Mouse (Mus musculus) frontal cortex, postnatal 14 days (tissue): ENCODE measurements around the gene Lin7a.
A peak's percentile ranks its signal among the peaks of the same experiment; 100 is the strongest.

Source experiments
- DNase-seq, 2 experiments: peaks; one replicate each; pipeline ENCODE4 v3.0.0; 2022; ENCODE audit warnings: low spot score in 2 of 2

Gene Lin7a

GRCm38 (mm10) chr10:107323865-107324264 lies 52.4 kb downstream of the Lin7a start:
- no peak for DNase-seq

DNA sequence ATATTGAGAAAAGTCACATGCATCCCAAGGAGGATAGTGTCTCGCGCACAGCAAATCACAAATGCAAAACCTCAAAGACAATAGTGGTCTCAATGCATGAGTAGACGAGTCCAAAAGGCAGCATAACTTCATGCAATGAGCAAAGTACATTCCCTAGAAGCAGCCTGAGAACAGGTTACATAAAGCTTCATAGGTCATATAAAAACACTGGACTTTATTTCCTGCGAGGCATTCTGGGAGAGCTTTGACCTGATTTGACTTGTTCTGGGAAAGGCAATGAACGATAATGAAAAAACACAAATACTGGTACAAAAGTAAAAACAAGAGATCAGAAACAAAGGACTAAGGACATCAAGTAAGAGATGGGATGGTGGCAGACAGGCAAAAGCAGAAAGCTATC lies 54.1 kb downstream of the Lin7a start:
- no peak for DNase-seq

DNA sequence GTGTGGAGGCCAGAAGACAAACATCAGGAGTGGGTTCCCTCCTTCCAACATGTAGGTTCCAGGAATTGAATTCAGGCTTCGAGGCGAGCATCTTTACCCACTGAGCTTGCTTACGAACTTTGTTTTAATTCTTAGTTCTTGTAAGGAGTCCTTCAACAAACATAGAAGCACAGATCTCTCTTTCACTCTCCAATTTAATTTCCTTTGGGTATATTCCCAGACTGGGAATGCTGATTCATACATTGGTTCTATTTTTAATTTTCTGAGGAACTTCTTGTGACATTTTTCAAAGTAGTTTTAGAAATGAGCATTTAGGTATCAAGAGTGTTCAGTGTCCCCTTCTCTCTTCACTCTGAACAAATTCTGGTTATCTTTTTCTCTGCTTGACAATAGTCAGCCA lies 68.0 kb downstream of the Lin7a start:
- DNase-seq: no peak

DNA sequence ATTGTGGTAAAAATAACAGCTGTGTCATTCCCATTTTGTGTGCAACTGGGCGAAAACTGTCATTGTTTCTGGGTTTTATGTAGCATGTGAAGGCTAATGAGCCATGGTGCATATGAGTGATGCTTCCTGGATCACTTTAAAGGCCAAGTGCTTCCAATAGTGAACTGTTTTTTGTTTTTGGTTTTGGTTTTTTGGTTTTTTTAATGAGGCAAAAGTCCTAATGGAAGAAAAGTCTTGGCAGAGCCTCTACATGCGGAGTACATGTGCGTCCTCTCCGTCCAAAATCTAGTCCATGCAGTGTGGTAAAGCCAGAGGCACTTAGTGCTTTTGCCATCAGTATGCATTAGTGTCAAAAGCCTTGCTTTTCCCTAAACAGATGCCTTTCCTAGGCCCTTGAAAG lies 69.7 kb downstream of the Lin7a start:
- DNase-seq: no peak

- DNase-seq: no peak
Observed at GRCm38 (mm10) chr10:107344200-107344599, 72.7 kb downstream of the Lin7a start.

DNA sequence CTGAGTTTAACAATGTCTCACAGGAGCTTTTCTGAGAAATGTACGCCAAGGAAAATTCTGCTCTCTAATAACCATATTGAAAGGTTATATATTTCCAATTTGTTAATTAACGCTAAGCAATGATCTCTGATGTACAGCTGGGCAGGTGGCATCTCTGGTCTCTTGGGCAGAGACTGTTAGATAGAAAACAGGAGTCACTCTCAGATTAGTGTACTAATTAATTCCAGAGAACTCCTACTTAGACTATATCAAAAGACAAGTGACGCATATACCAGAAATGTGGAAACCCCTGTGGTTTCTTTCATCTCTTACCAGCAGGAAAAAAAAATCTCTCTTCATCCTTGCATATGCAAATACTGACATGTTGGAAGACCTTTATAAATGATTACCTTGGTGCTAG lies 76.4 kb downstream of the Lin7a start:
- no peak for DNase-seq

DNA sequence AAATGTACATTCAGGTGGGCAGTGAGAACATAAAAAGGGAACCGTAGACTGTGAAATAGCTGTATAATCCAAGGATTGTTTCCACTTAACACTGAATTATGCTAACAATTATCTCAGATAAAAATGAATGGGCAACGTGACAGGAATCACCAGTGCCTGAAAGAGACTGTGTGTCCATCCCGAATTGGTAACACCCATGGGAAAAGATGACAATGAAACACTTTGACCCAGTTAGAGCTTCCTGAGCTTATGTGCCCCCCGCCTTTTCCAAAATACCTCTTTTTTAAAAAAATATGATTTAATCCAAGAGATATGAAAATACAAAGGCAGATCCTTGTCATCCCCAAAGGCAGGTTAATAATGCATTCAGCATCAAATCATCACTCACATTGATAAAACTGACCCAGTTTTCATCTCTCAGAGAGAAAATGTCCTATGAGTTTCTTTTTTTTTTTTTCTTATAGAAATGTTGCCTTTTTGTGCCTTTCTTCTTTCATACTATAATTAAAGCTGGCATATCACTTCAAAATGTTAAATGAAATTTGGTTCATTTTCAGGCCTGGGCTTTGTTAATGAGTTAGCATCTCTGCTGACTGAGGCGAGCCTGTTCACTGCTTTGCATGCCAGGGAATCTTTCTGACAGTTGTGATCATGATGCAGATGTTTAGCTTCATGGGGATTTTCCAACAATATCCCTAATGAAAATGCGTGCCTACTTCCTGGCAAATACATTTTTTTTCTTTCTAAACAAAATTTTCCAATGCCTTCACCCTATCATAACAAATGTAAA lies 80.4 kb downstream of the Lin7a start:
- DNase-seq: no peak

DNA sequence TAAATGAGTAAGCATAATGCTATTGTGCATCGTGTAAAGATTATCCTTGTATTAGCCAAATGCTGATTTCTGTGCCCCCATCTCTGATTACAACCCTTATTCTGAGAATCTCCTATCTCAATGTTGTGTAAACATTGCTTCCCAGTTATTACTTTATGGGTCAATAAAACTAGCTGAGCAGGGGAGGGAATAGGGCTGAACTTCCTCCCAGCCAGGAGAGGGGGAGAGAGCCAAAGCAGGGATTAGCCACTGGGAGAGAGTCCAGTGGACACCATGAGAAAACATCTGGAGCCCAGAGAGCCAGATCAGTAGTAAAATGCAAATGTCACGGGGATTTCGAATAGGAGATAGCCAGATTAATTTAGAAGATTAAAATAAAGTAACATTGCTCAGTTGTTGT lies 82.0 kb downstream of the Lin7a start:
- DNase-seq: no peak

DNA sequence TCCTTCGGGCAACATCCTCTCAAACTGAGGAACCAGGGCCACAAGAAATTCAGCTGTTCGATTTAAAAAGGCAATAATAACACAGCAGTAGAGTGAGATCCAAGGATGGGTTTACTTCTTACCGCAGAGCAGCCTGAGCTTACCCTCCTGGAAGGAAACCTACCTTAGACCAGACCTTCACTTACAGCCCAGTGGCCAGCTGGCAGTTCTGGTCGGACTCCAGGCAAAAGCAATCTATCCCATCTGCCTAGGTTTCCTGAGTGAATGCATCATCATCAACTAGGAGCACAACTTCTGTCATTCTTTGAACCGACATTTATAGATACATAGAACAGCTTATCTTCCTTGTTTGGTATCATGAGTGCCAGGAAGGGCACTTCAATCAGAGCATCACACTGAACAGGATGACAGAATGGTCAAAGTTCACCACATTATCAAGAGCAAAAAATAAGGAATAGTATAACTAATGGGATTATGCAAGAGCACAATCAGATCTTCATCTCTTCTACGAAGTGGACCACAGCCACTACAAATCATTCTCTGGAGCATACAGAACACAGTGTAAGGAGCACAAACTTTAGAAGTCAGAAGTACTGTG lies 87.1 kb downstream of the Lin7a start:
- no peak for DNase-seq

GRCm38 (mm10) chr10:107359296-107359695 lies 87.8 kb downstream of the Lin7a start:
- DNase-seq: no peak

GRCm38 (mm10) chr10:107361546-107361945 lies 90.1 kb downstream of the Lin7a start:
- DNase-seq: no peak

GRCm38 (mm10) chr10:107362026-107362425 lies 90.5 kb downstream of the Lin7a start:
- DNase-seq: no peak

GRCm38 (mm10) chr10:107363049-107363816 lies 91.7 kb downstream of the Lin7a start:
- no peak for DNase-seq

DNA sequence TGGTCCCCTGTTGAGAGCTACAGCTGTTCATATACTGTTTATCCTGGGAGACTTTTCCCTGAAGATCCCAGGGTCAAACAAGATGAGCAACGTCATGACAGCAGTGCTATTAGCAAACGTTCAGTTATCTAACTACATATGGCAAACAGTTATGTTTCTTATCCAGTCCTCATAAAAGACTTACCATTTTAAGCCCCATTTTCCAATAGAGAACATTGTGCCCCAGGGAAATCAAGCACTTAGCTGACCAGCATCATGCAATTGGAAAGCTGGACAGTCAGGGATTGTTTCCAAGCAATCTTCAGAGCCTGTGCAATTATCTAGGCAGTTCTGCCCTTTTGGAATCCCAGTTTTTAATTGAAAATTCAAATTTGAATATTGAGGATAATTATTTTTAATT lies 105.7 kb downstream of the Lin7a start:
- DNase-seq: no peak

GRCm38 (mm10) chr10:107381143-107381746 lies 109.8 kb downstream of the Lin7a start:
- DNase-seq: no peak

GRCm38 (mm10) chr10:107383825-107384224 lies 112.3 kb downstream of the Lin7a start:
- DNase-seq: no peak

DNA sequence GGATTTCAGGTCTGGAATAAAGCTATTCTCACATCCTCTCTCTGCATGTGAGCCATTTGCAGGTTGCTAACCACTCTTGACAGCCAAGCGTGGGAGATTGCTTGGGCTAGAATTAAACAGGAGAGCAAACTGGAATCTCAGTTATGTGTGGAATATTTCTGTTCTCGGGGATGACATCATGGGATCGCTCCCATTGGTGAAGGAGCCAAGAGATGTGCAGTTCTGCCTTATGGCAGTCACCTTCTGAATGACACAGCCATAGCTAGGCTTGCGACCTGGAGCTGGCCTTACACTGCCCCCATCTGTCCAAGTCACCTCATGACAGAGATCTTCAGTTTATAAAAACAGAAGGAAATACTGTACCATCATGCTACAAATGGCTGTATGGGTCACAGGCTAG lies 118.0 kb downstream of the Lin7a start:
- DNase-seq: peak; percentile 37 to 57

GRCm38 (mm10) chr10:107405347-107405746 lies 133.9 kb downstream of the Lin7a start:
- no peak for DNase-seq

DNA sequence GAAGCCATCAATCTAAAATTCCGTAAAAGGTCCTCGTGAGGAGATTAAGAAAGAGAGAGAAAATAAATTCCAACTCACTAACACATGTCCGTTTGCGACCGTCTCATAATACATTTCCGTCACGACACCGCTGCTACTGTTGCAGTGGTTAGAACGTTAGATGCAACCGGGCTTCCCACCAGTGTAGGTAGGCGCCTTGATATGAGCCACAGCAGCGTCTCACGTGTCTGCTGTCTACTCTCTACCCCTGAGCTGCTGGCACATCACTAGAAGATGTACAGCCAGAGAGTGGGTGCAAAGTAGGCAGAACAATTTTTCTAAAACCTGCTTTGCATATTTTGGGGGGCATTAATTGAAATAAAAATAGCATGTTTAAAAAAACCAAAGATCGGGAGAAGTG lies 146.8 kb downstream of the Lin7a start:
- peak in 1 of 2 experiments; percentile 8 for DNase-seq

DNA sequence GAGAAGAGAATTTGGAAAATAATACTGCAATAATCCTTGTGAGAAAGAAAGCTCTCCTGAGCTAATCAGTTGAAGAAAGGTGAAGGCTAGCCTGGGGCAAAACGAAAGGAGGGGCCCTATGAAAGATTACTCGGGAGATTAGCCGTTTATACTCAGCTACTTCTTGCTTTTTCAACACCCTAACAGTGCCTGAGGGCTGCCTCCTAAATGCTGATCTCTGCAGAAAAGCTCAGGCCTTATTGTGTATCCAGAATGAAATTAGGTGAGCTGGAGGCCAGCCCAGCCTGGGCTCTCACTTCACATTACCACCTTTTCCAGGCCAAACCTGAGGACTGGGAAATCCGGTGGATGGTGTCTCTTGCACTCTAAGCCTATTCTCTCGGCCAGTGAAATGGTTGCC lies 165.5 kb downstream of the Lin7a start:
- DNase-seq: no peak

DNA sequence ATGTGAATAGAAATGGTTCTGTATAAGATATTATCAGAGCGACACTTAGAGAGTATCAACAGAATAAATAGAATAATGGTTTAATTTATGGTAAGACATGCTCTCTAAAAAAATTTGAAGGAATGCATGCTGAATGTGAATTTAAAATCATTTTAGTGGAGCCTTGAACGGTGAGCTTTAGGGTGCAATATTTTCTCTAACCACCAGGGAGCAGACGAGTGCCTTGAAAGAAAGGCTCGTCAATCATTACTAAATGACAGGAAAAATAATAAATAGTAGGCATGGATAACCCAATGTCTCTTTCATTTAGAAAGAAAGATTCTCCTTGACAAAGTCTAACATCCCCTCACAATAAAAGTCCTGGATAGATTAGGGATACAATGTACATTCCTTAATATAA lies 171.3 kb downstream of the Lin7a start:
- DNase-seq: peak in 1 of 2 experiments; percentile 17
